In genomic region chrX:7421016-7421415, GRCm38 (mm10) we compare ENCODE assay signal across 1 mouse cellular context.
TF ChIP-seq lines count a peak whose summit lies in the region.

No protein-coding gene starts in this region.

TF ChIP-seq in CH12.LX, 34 proteins besides CTCF, POLR2A, EP300 and RAD21 (continued from another document):
- TF ChIP-seq GABPA (IDR thresholded peaks at IDR 0.05; ENCODE audit: insufficient replicate concordance, low read depth, low read length) (no peak), IRF4 (IDR thresholded peaks at IDR 0.05; ENCODE audit: low read depth, low read length) (no peak)
